Mouse (Mus musculus) G1E (cell line): ENCODE measurements around the gene Mospd3.

Experiments used
- CTCF ChIP-seq: IDR thresholded peaks from 2 replicates; pipeline ENCODE4 v1.5.1; 2012; ENCODE audit warnings: low read depth, low read length, inconsistent platforms, mixed read lengths
- GATA1 ChIP-seq: IDR thresholded peaks from 2 replicates; pipeline ENCODE4 v1.6.1; 2012; ENCODE audit warnings: borderline replicate concordance, low read length, inconsistent platforms, mixed read lengths
- GATA2 ChIP-seq: IDR thresholded peaks from 2 replicates; pipeline ENCODE4 v1.6.1; 2012; ENCODE audit warnings: low read depth, low read length, inconsistent platforms, borderline replicate concordance
- POLR2AphosphoS5 ChIP-seq: IDR thresholded peaks from 2 replicates; pipeline ENCODE4 v1.6.1; 2012; ENCODE audit warnings: low read depth, low read length, inconsistent platforms; ENCODE audit not compliant: insufficient replicate concordance
- TAL1 ChIP-seq: conservative IDR thresholded peaks from 2 replicates; pipeline ENCODE4 v1.6.1; 2012; ENCODE audit warnings: low read depth, low read length, inconsistent platforms, mixed read lengths

DNA sequence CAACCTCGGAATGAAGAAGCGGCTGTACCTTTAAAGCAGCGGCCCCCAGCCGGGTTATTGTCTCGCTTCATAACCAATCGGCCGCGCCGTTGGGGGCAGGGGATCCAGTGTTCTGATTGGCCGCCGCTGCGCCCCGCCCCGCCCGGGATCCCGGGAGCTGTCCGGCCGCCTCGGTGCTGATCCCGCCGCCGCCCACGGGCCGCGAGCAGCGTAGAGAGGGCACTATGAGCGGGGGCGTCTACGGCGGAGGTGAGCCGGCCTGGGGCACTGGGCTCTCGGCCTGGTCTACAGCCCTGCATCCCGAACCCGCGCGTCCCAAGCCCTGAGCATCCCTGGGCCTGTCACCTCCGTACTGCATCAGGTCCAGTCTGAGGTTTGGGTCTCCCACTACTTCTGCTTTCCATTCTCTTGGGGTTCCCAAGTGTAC is 47.4 kb downstream of the Mospd3 start, which contains the start of gene Actl6b:
- TF ChIP-seq CTCF (no peak), POLR2AphosphoS5 (no peak), GATA1 (no peak), TAL1 (no peak), GATA2 (no peak)
